Mouse (Mus musculus): Measurements from ENCODE around the gene Ece2.

Gene Ece2

GRCm38 (mm10) chr16:20692241-20692965, 62.8 kb downstream of the Ece2 start:
- H3K36me3 ChIP-seq (ENCODE audit: insufficient read depth, low read length): peaks cover 55% of the 10 kb centered on the region
- TF ChIP-seq POU5F1 (IDR thresholded peaks at IDR 0.05; ENCODE audit: borderline replicate concordance, low read length): no peak
- no peak for TF ChIP-seq NANOG (IDR thresholded peaks at IDR 0.05; ENCODE audit: borderline replicate concordance, low read length)
- no peak for TF ChIP-seq CTCF (conservative IDR thresholded peaks at IDR 0.05; ENCODE audit: low read length)
- peaks cover 26% of the 10 kb centered on the region for H3K27me3 ChIP-seq (ENCODE audit: insufficient read depth, low read length)
- H3K9me3 ChIP-seq (ENCODE audit: low read length): no peaks in the 10 kb centered on the region
- H3K4me3 ChIP-seq (replicated peaks; ENCODE audit: low read length): peak overlapping the region; percentile 82
- peaks cover 86% of the 10 kb centered on the region for H3K4me1 ChIP-seq (replicated peaks; ENCODE audit: low read depth, low read length)

- Histone ChIP-seq H3K36me3 (ENCODE audit: insufficient read depth, low read length) (peaks cover 47% of the 10 kb centered on the region), H3K9me3 (ENCODE audit: low read length) (no peaks in the 10 kb centered on the region), H3K27me3 (ENCODE audit: insufficient read depth, low read length) (peaks cover 27% of the 10 kb centered on the region), H3K4me1 (replicated peaks; ENCODE audit: low read depth, low read length) (peaks cover 78% of the 10 kb centered on the region), H3K4me3 (replicated peaks; ENCODE audit: low read length) (peak within 1 kb of the TSS; percentile 82)
- TF ChIP-seq NANOG (IDR thresholded peaks at IDR 0.05; ENCODE audit: borderline replicate concordance, low read length) (no peak), CTCF (conservative IDR thresholded peaks at IDR 0.05; ENCODE audit: low read length) (no peak)
Observed at GRCm38 (mm10) chr16:20693111-20693701, 63.6 kb downstream of the Ece2 start, which contains the start of gene Fam131a. Fam131a (plus strand) TSS chr16:20693241.

- Histone ChIP-seq H3K9me3 (ENCODE audit: low read length) (no peaks in the 10 kb centered on the region), H3K27me3 (ENCODE audit: insufficient read depth, low read length) (peaks cover 27% of the 10 kb centered on the region), H3K4me3 (replicated peaks; ENCODE audit: low read length) (no peak overlapping the region), H3K36me3 (ENCODE audit: insufficient read depth, low read length) (peaks cover 38% of the 10 kb centered on the region), H3K4me1 (replicated peaks; ENCODE audit: low read depth, low read length) (peaks cover 69% of the 10 kb centered on the region)
- TF ChIP-seq CTCF (conservative IDR thresholded peaks at IDR 0.05; ENCODE audit: low read length) (no peak), POU5F1 (IDR thresholded peaks at IDR 0.05; ENCODE audit: borderline replicate concordance, low read length) (no peak), NANOG (IDR thresholded peaks at IDR 0.05; ENCODE audit: borderline replicate concordance, low read length) (no peak)
Observed at GRCm38 (mm10) chr16:20694781-20695180, 65.2 kb downstream of the Ece2 start.

- Histone ChIP-seq H3K4me3 (replicated peaks; ENCODE audit: low read length) (peak overlapping the region; percentile 71), H3K27me3 (ENCODE audit: insufficient read depth, low read length) (peaks cover 27% of the 10 kb centered on the region), H3K36me3 (ENCODE audit: insufficient read depth, low read length) (peaks cover 28% of the 10 kb centered on the region), H3K9me3 (ENCODE audit: low read length) (no peaks in the 10 kb centered on the region), H3K4me1 (replicated peaks; ENCODE audit: low read depth, low read length) (peaks cover 69% of the 10 kb centered on the region)
- TF ChIP-seq POU5F1 (IDR thresholded peaks at IDR 0.05; ENCODE audit: borderline replicate concordance, low read length) (no peak), CTCF (conservative IDR thresholded peaks at IDR 0.05; ENCODE audit: low read length) (no peak)
Observed at GRCm38 (mm10) chr16:20695622-20696323, 66.1 kb downstream of the Ece2 start.

Measured in E14TG2a.4 (cell line).